Mouse (Mus musculus): ENCODE results near the gene Ptprr. TPM values are rescaled to one million over a fixed set of nuclear protein-coding genes. Genes with fewer than 3 reads are reported as not detected.

Ptprr gene
- 1 to 10 TPM; 1.5 to 1.7 TPM for total RNA-seq (2023)

GRCm38 (mm10) chr10:116017845-116018479, at the start of gene Ptprr:
TSS of gene Ptprr (plus strand) at chr10:116018213.

GRCm38 (mm10) chr10:116113867-116114474, 96.0 kb downstream of the Ptprr start, which contains the start of gene 4933416C03Rik:
TSS of gene 4933416C03Rik (minus strand) at chr10:116113917.

GRCm38 (mm10) chr10:116275280-116275679, 257.3 kb downstream of the Ptprr start, which contains the start of gene Ptprb:
TSS of gene Ptprb (plus strand) at chr10:116275523.

Other genes with a start within 250 kb of the Ptprr start
- gene Tspan8, start 201.4 kb upstream of the Ptprr start, total RNA-seq (2023): 1 to 10 TPM; 2.7 to 7.1 TPM
- under 1 TPM; 0.15 to 0.35 TPM for gene 4933416C03Rik, start 95.7 kb downstream of the Ptprr start, total RNA-seq (2023)

Data from neutrophil, adult 83 days (primary cell).